Mouse (Mus musculus): ENCODE data around the gene Kif17. TPM values are rescaled to one million over a fixed set of nuclear protein-coding genes. Genes with fewer than 3 reads are reported as not detected.

Gene Kif17
- 0.51 TPM in 1 of 2 replicates, not detected in the other for polyA plus RNA-seq (2011; ENCODE audit: insufficient read length, low read depth, missing spikeins)

- peak within 1 kb of the TSS; percentile 13 for H3K4me3 ChIP-seq (ENCODE audit: insufficient read depth, low read length)
These were observed at the start of gene Kif17, which contains the start of gene Sh2d5 for GRCm38 (mm10) chr4:138250088-138250960. Kif17 (plus strand) TSS chr4:138250435. Sh2d5 (plus strand) TSS chr4:138250403.

GRCm38 (mm10) chr4:138200769-138201168 lies 49.5 kb upstream of the Kif17 start:
- no peak for TF ChIP-seq POLR2A (IDR thresholded peaks at IDR 0.05; ENCODE audit: low read depth, low read length)
- no peak for TF ChIP-seq CTCF (IDR thresholded peaks at IDR 0.05; ENCODE audit: borderline replicate concordance, insufficient read depth, low read length)
- no peaks in the 10 kb centered on the region for H3K4me1 ChIP-seq (ENCODE audit: control insufficient read depth, insufficient read depth, low read length)
- H3K4me3 ChIP-seq (ENCODE audit: insufficient read depth, low read length): no peak overlapping the region
- no peak overlapping the region for H3K27ac ChIP-seq (ENCODE audit: insufficient read depth, low read length)

More at GRCm38 (mm10) chr4:138250088-138250960, at the start of gene Kif17, which contains the start of gene Sh2d5:
- TF ChIP-seq POLR2A (IDR thresholded peaks at IDR 0.05; ENCODE audit: low read depth, low read length) (no peak), CTCF (IDR thresholded peaks at IDR 0.05; ENCODE audit: borderline replicate concordance, insufficient read depth, low read length) (no peak)
- Histone ChIP-seq H3K27ac (ENCODE audit: insufficient read depth, low read length) (no peak within 1 kb of the TSS), H3K4me1 (ENCODE audit: control insufficient read depth, insufficient read depth, low read length) (peaks cover 15% of the 10 kb centered on the region)

GRCm38 (mm10) chr4:138201696-138202095 lies 48.5 kb upstream of the Kif17 start:
- TF ChIP-seq CTCF (IDR thresholded peaks at IDR 0.05; ENCODE audit: borderline replicate concordance, insufficient read depth, low read length): no peak
- TF ChIP-seq POLR2A (IDR thresholded peaks at IDR 0.05; ENCODE audit: low read depth, low read length): no peak
- H3K4me3 ChIP-seq (ENCODE audit: insufficient read depth, low read length): no peak overlapping the region
- H3K4me1 ChIP-seq (ENCODE audit: control insufficient read depth, insufficient read depth, low read length): no peaks in the 10 kb centered on the region
- H3K27ac ChIP-seq (ENCODE audit: insufficient read depth, low read length): no peak overlapping the region

- H3K27ac ChIP-seq (ENCODE audit: insufficient read depth, low read length): no peak overlapping the region
- TF ChIP-seq CTCF (IDR thresholded peaks at IDR 0.05; ENCODE audit: borderline replicate concordance, insufficient read depth, low read length) (no peak), POLR2A (IDR thresholded peaks at IDR 0.05; ENCODE audit: low read depth, low read length) (no peak)
- H3K4me1 ChIP-seq (ENCODE audit: control insufficient read depth, insufficient read depth, low read length): no peaks in the 10 kb centered on the region
- H3K4me3 ChIP-seq (ENCODE audit: insufficient read depth, low read length): no peak overlapping the region
These were observed 40.1 kb upstream of the Kif17 start for GRCm38 (mm10) chr4:138210116-138210515.

- no peak for TF ChIP-seq CTCF (IDR thresholded peaks at IDR 0.05; ENCODE audit: borderline replicate concordance, insufficient read depth, low read length)
- TF ChIP-seq POLR2A (IDR thresholded peaks at IDR 0.05; ENCODE audit: low read depth, low read length): no peak
- Histone ChIP-seq H3K4me3 (ENCODE audit: insufficient read depth, low read length) (no peak overlapping the region), H3K4me1 (ENCODE audit: control insufficient read depth, insufficient read depth, low read length) (peaks cover 5% of the 10 kb centered on the region; the same call in 1 of the 2 replicates), H3K27ac (ENCODE audit: insufficient read depth, low read length) (peak overlapping the region; percentile 80)
These were observed 36.4 kb upstream of the Kif17 start for GRCm38 (mm10) chr4:138213861-138214260.

- Histone ChIP-seq H3K4me1 (ENCODE audit: control insufficient read depth, insufficient read depth, low read length) (peaks cover 5% of the 10 kb centered on the region; the same call in 1 of the 2 replicates), H3K27ac (ENCODE audit: insufficient read depth, low read length) (peak overlapping the region; percentile 92), H3K4me3 (ENCODE audit: insufficient read depth, low read length) (peak overlapping the region; percentile 60)
- TF ChIP-seq CTCF (IDR thresholded peaks at IDR 0.05; ENCODE audit: borderline replicate concordance, insufficient read depth, low read length): no peak
- TF ChIP-seq POLR2A (IDR thresholded peaks at IDR 0.05; ENCODE audit: low read depth, low read length): no peak; the same call in 1 of the 2 replicates
These were observed 34.5 kb upstream of the Kif17 start for GRCm38 (mm10) chr4:138215671-138216199.

GRCm38 (mm10) chr4:138216200-138216890 lies 33.9 kb upstream of the Kif17 start, which contains the start of gene Hp1bp3:
Hp1bp3 (plus strand) TSS chr4:138216296.
- Histone ChIP-seq H3K27ac (ENCODE audit: insufficient read depth, low read length) (peak within 1 kb of the TSS; percentile 95), H3K4me3 (ENCODE audit: insufficient read depth, low read length) (peak within 1 kb of the TSS; percentile 95), H3K4me1 (ENCODE audit: control insufficient read depth, insufficient read depth, low read length) (peaks cover 5% of the 10 kb centered on the region; the same call in 1 of the 2 replicates)
- TF ChIP-seq POLR2A (IDR thresholded peaks at IDR 0.05; ENCODE audit: low read depth, low read length): peak; percentile 77
- no peak for TF ChIP-seq CTCF (IDR thresholded peaks at IDR 0.05; ENCODE audit: borderline replicate concordance, insufficient read depth, low read length)

- peaks cover 5% of the 10 kb centered on the region; the same call in 1 of the 2 replicates for H3K4me1 ChIP-seq (ENCODE audit: control insufficient read depth, insufficient read depth, low read length)
- peak overlapping the region; percentile 95 for H3K27ac ChIP-seq (ENCODE audit: insufficient read depth, low read length)
- no peak for TF ChIP-seq CTCF (IDR thresholded peaks at IDR 0.05; ENCODE audit: borderline replicate concordance, insufficient read depth, low read length)
- peak; percentile 73 for TF ChIP-seq POLR2A (IDR thresholded peaks at IDR 0.05; ENCODE audit: low read depth, low read length)
- peak overlapping the region; percentile 95 for H3K4me3 ChIP-seq (ENCODE audit: insufficient read depth, low read length)
These were observed 33.3 kb upstream of the Kif17 start for GRCm38 (mm10) chr4:138216891-138217392.

GRCm38 (mm10) chr4:138217441-138217840 lies 32.8 kb upstream of the Kif17 start:
- H3K4me3 ChIP-seq (ENCODE audit: insufficient read depth, low read length): peak overlapping the region; percentile 95
- H3K4me1 ChIP-seq (ENCODE audit: control insufficient read depth, insufficient read depth, low read length): peaks cover 5% of the 10 kb centered on the region; the same call in 1 of the 2 replicates
- no peak for TF ChIP-seq CTCF (IDR thresholded peaks at IDR 0.05; ENCODE audit: borderline replicate concordance, insufficient read depth, low read length)
- no peak for TF ChIP-seq POLR2A (IDR thresholded peaks at IDR 0.05; ENCODE audit: low read depth, low read length)
- peak overlapping the region; percentile 74 for H3K27ac ChIP-seq (ENCODE audit: insufficient read depth, low read length)

Data from embryonic fibroblast, embryonic 13.5 days (primary cell).